11 mouse cellular contexts compared by ENCODE assay signal in genomic region chr15:102788846-102789518, GRCm38 (mm10).
DNase-seq lines count a peak whose midpoint lies in the region; ATAC-seq and TF ChIP-seq lines count a peak whose summit lies in the region.
"Had no signal": no experiment of that assay in that cellular context is flagged by ENCODE, and none has a peak within 500 bp of the region (broad histone marks: within the 10 kb centered on the region; RNA-seq: fewer than 3 reads in every experiment).

No protein-coding gene starts in this region.

- peak overlapping the region; percentile 21 for H3K9ac ChIP-seq in midbrain, embryonic 14.5 days (replicated peaks; ENCODE audit: low read length)
- H3K9ac ChIP-seq in heart, adult 2 months (ENCODE audit: low read depth, low read length), result no peak overlapping the region
- H3K9ac ChIP-seq: embryonic facial prominence, embryonic 13.5 days; liver, embryonic 13.5 days had no signal

- ATAC-seq in midbrain, embryonic 14.5 days (ENCODE audit: low FRiP score, low TSS enrichment), result peak; percentile 96
- no peak for ATAC-seq in megakaryocyte progenitor cell, adult 5-6 weeks (replicated peaks; ENCODE audit: poor library complexity)

- TF ChIP-seq POLR2A in heart, adult 2 months (IDR thresholded peaks at IDR 0.05; ENCODE audit: insufficient read depth, low read depth, low read length), result no peak

- no peak for TF ChIP-seq CTCF in heart, adult 2 months (IDR thresholded peaks at IDR 0.05)

- H3K4me3 ChIP-seq in midbrain, embryonic 14.5 days (replicated peaks; ENCODE audit: low read depth, low read length), result peak overlapping the region; percentile 13
- H3K4me3 ChIP-seq in heart, adult 2 months, result no peak overlapping the region
- H3K4me3 ChIP-seq: embryonic facial prominence, embryonic 13.5 days; liver, embryonic 13.5 days had no signal

- no peaks in the 10 kb centered on the region for H3K9me3 ChIP-seq in midbrain, embryonic 14.5 days (ENCODE audit: control insufficient read depth, low read length)
- H3K9me3 ChIP-seq: embryonic facial prominence, embryonic 13.5 days; liver, embryonic 13.5 days had no signal

- intact Hi-C loops in heart, adult 2 months (cut with DNase I), result no loop called here

- peak overlapping the region; percentile 45 for H3K4me2 ChIP-seq in midbrain, embryonic 14.5 days (ENCODE audit: low read length)
- H3K4me2 ChIP-seq: embryonic facial prominence, embryonic 13.5 days; liver, embryonic 13.5 days had no signal

- H3K79me2 ChIP-seq in heart, adult 2 months (replicated peaks; ENCODE audit: control insufficient read depth, insufficient read depth, low read length), result no peaks in the 10 kb centered on the region

- H3K27me3 ChIP-seq in midbrain, embryonic 14.5 days (ENCODE audit: control insufficient read depth, insufficient read depth, low read length), result no peaks in the 10 kb centered on the region
- no peaks in the 10 kb centered on the region for H3K27me3 ChIP-seq in heart, adult 2 months (ENCODE audit: control insufficient read depth, insufficient read depth, low read length)

- WGBS in midbrain, embryonic 14.5 days, result 9% methylated on average over 7 of the region's 7 CpGs
- 54% methylated on average over 7 of the region's 7 CpGs for WGBS in heart, adult 2 months

- DNase-seq in cerebellum, postnatal 10 days, result peak; percentile 55 to 56
- no peak for DNase-seq in cerebellum, adult 9-11 months
- DNase-seq in layer of hippocampus, adult 18-20 months (ENCODE audit: low spot score in 2 of 2), result peak; percentile 67 to 78
- DNase-seq in midbrain, embryonic 14.5 days, result peak; percentile 93
- DNase-seq in telencephalon, adult 2 months (ENCODE audit: low read depth, low spot score), result peak; percentile 97
- DNase-seq in gastrocnemius, adult 8-10 months (ENCODE audit: low spot score in 2 of 2), result no peak
- DNase-seq in heart, adult 2 months, result no peak
- DNase-seq: heart, postnatal 36 days; liver, embryonic 13.5 days had no signal

- H3K27ac ChIP-seq in midbrain, embryonic 14.5 days (replicated peaks; ENCODE audit: low read depth, low read length), result peak overlapping the region; percentile 95
- no peak overlapping the region for H3K27ac ChIP-seq in heart, adult 2 months
- H3K27ac ChIP-seq: embryonic facial prominence, embryonic 13.5 days; liver, embryonic 13.5 days had no signal

- no peak for TF ChIP-seq EP300 in heart, adult 2 months (IDR thresholded peaks at IDR 0.05; ENCODE audit: insufficient read depth, low read depth, low read length)

- H3K36me3 ChIP-seq in midbrain, embryonic 14.5 days (ENCODE audit: control insufficient read depth, insufficient read depth, low read length), result no peaks in the 10 kb centered on the region
- no peaks in the 10 kb centered on the region for H3K36me3 ChIP-seq in heart, adult 2 months (ENCODE audit: control insufficient read depth, insufficient read depth, low read length)
- H3K36me3 ChIP-seq: embryonic facial prominence, embryonic 13.5 days; liver, embryonic 13.5 days had no signal

- H3K4me1 ChIP-seq in midbrain, embryonic 14.5 days (ENCODE audit: control insufficient read depth, insufficient read depth, low read length), result peaks cover 45% of the 10 kb centered on the region
- no peaks in the 10 kb centered on the region for H3K4me1 ChIP-seq in heart, adult 2 months (ENCODE audit: control insufficient read depth, insufficient read depth, low read length)
- H3K4me1 ChIP-seq: embryonic facial prominence, embryonic 13.5 days; liver, embryonic 13.5 days had no signal

Comparison
In these comparisons a context has a peak if more than half of its experiments do, and no peak if none do; other contexts are left out.
1. DNase-seq: peak in cerebellum, postnatal 10 days (2 of 2), layer of hippocampus, adult 18-20 months (2 of 2), midbrain, embryonic 14.5 days (single experiment) and telencephalon, adult 2 months (single experiment); none in cerebellum, adult 9-11 months (single experiment), gastrocnemius, adult 8-10 months (0 of 2) and heart, adult 2 months (0 of 2).